Mouse (Mus musculus) cortical plate, adult 2 months (tissue): ENCODE data around the gene Ddx25. TPM values are rescaled to one million over a fixed set of nuclear protein-coding genes. Genes with fewer than 3 reads are reported as not detected.

Experiments used
- H3K27ac ChIP-seq: fragments of 200-500 bp; 2 replicates; pipeline ENCODE4 v1.5.1; 2012; ENCODE audit warnings: low read length, control low read depth, inconsistent platforms; ENCODE audit not compliant: insufficient read depth
- H3K4me1 ChIP-seq: fragments of 200-500 bp; 2 replicates; pipeline ENCODE4 v1.6.1; 2011; ENCODE audit warnings: low read length; ENCODE audit not compliant: control insufficient read depth, insufficient read depth
- H3K4me3 ChIP-seq: fragments of 200-500 bp; 2 replicates; pipeline ENCODE4 v1.5.1; 2011; ENCODE audit warnings: mild to moderate bottlenecking, low read length, control low read depth; ENCODE audit not compliant: insufficient read depth
- CTCF ChIP-seq: fragments of 200-500 bp; IDR thresholded peaks from 2 replicates; pipeline ENCODE4 v1.5.1; 2011; ENCODE audit warnings: mild to moderate bottlenecking, control low read depth, low read length; ENCODE audit not compliant: insufficient read depth; ENCODE audit errors: extremely low read depth
- POLR2A ChIP-seq: fragments of 200-500 bp; IDR thresholded peaks from 2 replicates; pipeline ENCODE4 v1.6.1; 2011; ENCODE audit warnings: mild to moderate bottlenecking, low read length, control low read depth; ENCODE audit not compliant: insufficient read depth; ENCODE audit errors: extremely low read depth
- polyA plus RNA-seq: library from polyadenylated mRNA; depleted of rRNA; stranded (reverse); fragments of >200 nt; gene quantifications from 2 replicates; pipeline ENCODE4 v1.2.3, GENCODE M21; 2012

The Ddx25 gene
- polyA plus RNA-seq, 1 experiment = 13.9 TPM

- no peaks in the 10 kb centered on the region for H3K4me1 ChIP-seq
- TF ChIP-seq POLR2A (no peak), CTCF (peak; percentile 75)
- H3K4me3 ChIP-seq = no peak overlapping the region
- no peak overlapping the region for H3K27ac ChIP-seq
Measured at GRCm38 (mm10) chr9:35541488-35541887, 16.8 kb downstream of the Ddx25 start.

- Histone ChIP-seq H3K27ac (no peak overlapping the region), H3K4me1 (no peaks in the 10 kb centered on the region), H3K4me3 (no peak overlapping the region)
- TF ChIP-seq CTCF (no peak), POLR2A (no peak)
Measured at GRCm38 (mm10) chr9:35541024-35541423, 17.3 kb downstream of the Ddx25 start.

- Histone ChIP-seq H3K4me1 (no peaks in the 10 kb centered on the region), H3K4me3 (no peak overlapping the region), H3K27ac (no peak overlapping the region)
- TF ChIP-seq CTCF = no peak
- TF ChIP-seq POLR2A = no peak
Measured at GRCm38 (mm10) chr9:35539001-35539750, 19.2 kb downstream of the Ddx25 start.

- H3K4me1 ChIP-seq = no peaks in the 10 kb centered on the region
- no peak for TF ChIP-seq CTCF
- TF ChIP-seq POLR2A = no peak
Measured at GRCm38 (mm10) chr9:35535876-35536275, 22.5 kb downstream of the Ddx25 start.

GRCm38 (mm10) chr9:35535110-35535509 is 23.2 kb downstream of the Ddx25 start:
- Histone ChIP-seq H3K4me1 (no peaks in the 10 kb centered on the region), H3K4me3 (no peak overlapping the region), H3K27ac (no peak overlapping the region)
- peak; percentile 80 for TF ChIP-seq CTCF
- no peak for TF ChIP-seq POLR2A

More at GRCm38 (mm10) chr9:35535876-35536275, 22.5 kb downstream of the Ddx25 start:
- H3K27ac ChIP-seq = no peak overlapping the region
- no peak overlapping the region for H3K4me3 ChIP-seq

- Histone ChIP-seq H3K4me1 (no peaks in the 10 kb centered on the region), H3K27ac (no peak overlapping the region), H3K4me3 (no peak overlapping the region)
- TF ChIP-seq POLR2A = no peak
- TF ChIP-seq CTCF = no peak
Measured at GRCm38 (mm10) chr9:35533266-35533665, 25.1 kb downstream of the Ddx25 start.

- Histone ChIP-seq H3K4me3 (no peak overlapping the region), H3K4me1 (no peaks in the 10 kb centered on the region), H3K27ac (no peak overlapping the region)
- TF ChIP-seq CTCF (no peak), POLR2A (no peak)
Measured at GRCm38 (mm10) chr9:35529796-35530195, 28.5 kb downstream of the Ddx25 start.

GRCm38 (mm10) chr9:35529141-35529540 is 29.2 kb downstream of the Ddx25 start:
- TF ChIP-seq CTCF (no peak), POLR2A (no peak)
- no peak overlapping the region for H3K27ac ChIP-seq
- no peaks in the 10 kb centered on the region for H3K4me1 ChIP-seq
- no peak overlapping the region for H3K4me3 ChIP-seq

GRCm38 (mm10) chr9:35523941-35524411 is 34.4 kb downstream of the Ddx25 start:
- H3K4me3 ChIP-seq = no peak overlapping the region
- H3K27ac ChIP-seq = peak overlapping the region; percentile 44; the same call in 1 of the 2 replicates
- TF ChIP-seq POLR2A (no peak), CTCF (peak; percentile 81)
- no peaks in the 10 kb centered on the region for H3K4me1 ChIP-seq

GRCm38 (mm10) chr9:35523541-35523940 is 34.8 kb downstream of the Ddx25 start:
- TF ChIP-seq POLR2A = no peak
- Histone ChIP-seq H3K27ac (0 out of 2 replicates have a peak overlapping the region, but pooled peaks have one; percentile 44), H3K4me3 (no peak overlapping the region), H3K4me1 (no peaks in the 10 kb centered on the region)
